Mouse (Mus musculus): ENCODE results near the gene Gclc. TPM values are rescaled to one million over a fixed set of nuclear protein-coding genes. Genes with fewer than 3 reads are reported as not detected.

Gene Gclc
- total and polyA plus RNA-seq, 3 experiments, result 20.4 to 84.8 (median 35.7) TPM

DNA sequence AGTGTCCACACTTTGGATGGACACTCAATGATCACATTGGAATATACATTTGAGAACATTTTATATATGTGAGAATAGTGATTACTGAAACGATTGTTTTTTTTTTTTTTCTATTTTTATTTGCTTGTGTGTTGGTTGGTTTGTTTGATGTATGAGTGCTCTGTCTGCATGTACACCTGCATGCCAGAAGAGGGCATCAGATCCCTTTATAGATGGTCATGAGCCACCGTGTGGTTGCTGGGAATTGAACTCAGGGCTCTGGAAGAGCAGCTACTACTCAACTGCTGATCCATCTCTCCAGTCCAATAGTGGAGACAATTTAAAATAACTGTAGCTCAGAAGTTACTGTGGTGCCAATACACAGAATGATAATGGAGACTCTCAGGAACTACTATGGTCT, 65.0 kb downstream of the Gclc start:
- H3K9me3 ChIP-seq (replicated peaks; ENCODE audit: low read length), result no peaks in the 10 kb centered on the region
- no peak overlapping the region for H3K4me2 ChIP-seq (ENCODE audit: insufficient read depth, low read depth, poor library complexity, severe bottlenecking)
- H3K4me3 ChIP-seq (replicated peaks in 1 of 3; ENCODE audit: low read depth in 2 of 3, low read length in 2 of 3, poor library complexity in 1 of 3), result no peak overlapping the region
- no peak for DNase-seq (ENCODE audit: extremely low read depth)
- in situ Hi-C loops (cut with MboI; ENCODE audit: low pct_ligation_motif_present, low pct_unique_long_range_greater_than_20kb, low sequenced_read_pairs) (no loop called here), dilution Hi-C loops (cut with MboI; ENCODE audit: extremely low pct_ligation_motif_present, extremely low pct_unique_long_range_greater_than_20kb, low sequenced_read_pairs) (no loop called here)
- peaks cover 0 to 10% of the 10 kb centered on the region in 2 experiments; a peak in 3 of 4 replicates for H3K4me1 ChIP-seq (ENCODE audit: control insufficient read depth in 1 of 2, insufficient read depth in 2 of 2)
- H3K36me3 ChIP-seq (replicated peaks in 1 of 2; ENCODE audit: control insufficient read depth in 1 of 2, insufficient read depth in 1 of 2, low read length in 1 of 2), result no peaks in the 10 kb centered on the region
- no peaks in the 10 kb centered on the region for H3K27me3 ChIP-seq (replicated peaks)
- TF ChIP-seq KAT2A (IDR thresholded peaks at IDR 0.05; ENCODE audit: insufficient replicate concordance, low read length), result no peak
- peak; percentile 38; the same call in 1 of the 2 replicates for TF ChIP-seq SMC3 (IDR thresholded peaks at IDR 0.05; ENCODE audit: low read depth, low read length)
- peak; percentile 41 for TF ChIP-seq RAD21 (IDR thresholded peaks at IDR 0.05; ENCODE audit: low read depth, low read length)
- TF ChIP-seq JUND (conservative IDR thresholded peaks at IDR 0.05; ENCODE audit: low read depth, low read length), result no peak
- peak; percentile 27 to 49; a peak in 3 of 4 replicates for TF ChIP-seq CTCF (conservative IDR thresholded peaks at IDR 0.05 in 1 of 2, IDR thresholded peaks at IDR 0.05 in 1 of 2; ENCODE audit: low read depth in 2 of 2, low read length in 2 of 2)
- H3K27ac ChIP-seq (ENCODE audit: insufficient read depth, low read depth), result no peak overlapping the region
- H3K9ac ChIP-seq (ENCODE audit: insufficient read depth, low read depth), result no peak overlapping the region
- H3K79me2 ChIP-seq (replicated peaks; ENCODE audit: control insufficient read depth, extremely low read depth, insufficient read depth, poor library complexity, severe bottlenecking), result no peaks in the 10 kb centered on the region

GRCm38 (mm10) chr9:77820836-77821235, 66.5 kb downstream of the Gclc start:
- no peak for TF ChIP-seq CHD1 (IDR thresholded peaks at IDR 0.05; ENCODE audit: low read depth, low read length)
- TF ChIP-seq NRF1 (IDR thresholded peaks at IDR 0.05; ENCODE audit: low read depth, low read length), result no peak
- no peak for TF ChIP-seq IRF4 (IDR thresholded peaks at IDR 0.05; ENCODE audit: low read depth, low read length)
- no peak for TF ChIP-seq JUN (IDR thresholded peaks at IDR 0.05; ENCODE audit: insufficient read depth, low read depth, low read length)
- TF ChIP-seq ZC3H11A (IDR thresholded peaks at IDR 0.05; ENCODE audit: low read depth, low read length), result no peak
- no peak for TF ChIP-seq MAZ (IDR thresholded peaks at IDR 0.05; ENCODE audit: low read depth, low read length)
- no peak for TF ChIP-seq MEF2A (IDR thresholded peaks at IDR 0.05; ENCODE audit: borderline replicate concordance, low read depth, low read length)
- no peak for TF ChIP-seq CHD2 (IDR thresholded peaks at IDR 0.05; ENCODE audit: low read length)
- no peak for TF ChIP-seq HCFC1 (IDR thresholded peaks at IDR 0.05; ENCODE audit: low read depth, low read length)
- no peak for TF ChIP-seq TCF12 (IDR thresholded peaks at IDR 0.05; ENCODE audit: low read depth, low read length)
- TF ChIP-seq ZKSCAN1 (IDR thresholded peaks at IDR 0.05; ENCODE audit: borderline replicate concordance, low read depth, low read length), result no peak
- TF ChIP-seq CTCF (conservative IDR thresholded peaks at IDR 0.05 in 1 of 2, IDR thresholded peaks at IDR 0.05 in 1 of 2; ENCODE audit: low read depth in 2 of 2, low read length in 2 of 2), result no peak
- no peak for TF ChIP-seq POLR2AphosphoS2 (IDR thresholded peaks at IDR 0.05; ENCODE audit: low read depth, low read length)
- TF ChIP-seq SMC3 (IDR thresholded peaks at IDR 0.05; ENCODE audit: low read depth, low read length), result no peak
- Histone ChIP-seq H3K36me3 (replicated peaks in 1 of 2; ENCODE audit: control insufficient read depth in 1 of 2, insufficient read depth in 1 of 2, low read length in 1 of 2) (no peaks in the 10 kb centered on the region), H3K4me3 (replicated peaks in 1 of 3; ENCODE audit: low read depth in 2 of 3, low read length in 2 of 3, poor library complexity in 1 of 3) (no peak overlapping the region), H3K27me3 (replicated peaks) (no peaks in the 10 kb centered on the region), H3K4me2 (ENCODE audit: insufficient read depth, low read depth, poor library complexity, severe bottlenecking) (no peak overlapping the region), H3K27ac (ENCODE audit: insufficient read depth, low read depth) (no peak overlapping the region), H3K9me3 (replicated peaks; ENCODE audit: low read length) (no peaks in the 10 kb centered on the region), H3K4me1 (ENCODE audit: control insufficient read depth in 1 of 2, insufficient read depth in 2 of 2) (peaks cover 0 to 8% of the 10 kb centered on the region in 2 experiments; a peak in 1 of 4 replicates), H3K9ac (ENCODE audit: insufficient read depth, low read depth) (no peak overlapping the region), H3K79me2 (replicated peaks; ENCODE audit: control insufficient read depth, extremely low read depth, insufficient read depth, poor library complexity, severe bottlenecking) (no peaks in the 10 kb centered on the region)
- dilution Hi-C loops (cut with MboI; ENCODE audit: extremely low pct_ligation_motif_present, extremely low pct_unique_long_range_greater_than_20kb, low sequenced_read_pairs), result no loop called here
- DNase-seq (ENCODE audit: extremely low read depth), result no peak
- in situ Hi-C loops (cut with MboI; ENCODE audit: low pct_ligation_motif_present, low pct_unique_long_range_greater_than_20kb, low sequenced_read_pairs), result no loop called here
